Mouse (Mus musculus) MEL (cell line): ENCODE measurements around the gene Cpox.

Experiments
- CHD2 ChIP-seq: IDR thresholded peaks from 2 replicates; pipeline ENCODE4 v1.6.1; 2011; ENCODE audit warnings: low read length, improper control_type of control experiment
- CTCF ChIP-seq, 3 experiments: IDR thresholded peaks in 2 of 3; conservative IDR thresholded peaks in 1 of 3; 2 replicates each; pipeline ENCODE4 v1.5.1; 2011 to 2012; ENCODE audit warnings: low read length in 3 of 3, low read depth in 2 of 3, mild to moderate bottlenecking in 2 of 3, improper control_type of control experiment in 1 of 3, inconsistent platforms in 1 of 3, mixed read lengths in 1 of 3, moderate library complexity in 1 of 3; ENCODE audit not compliant: control insufficient read depth in 1 of 3, insufficient read depth in 1 of 3, poor library complexity in 1 of 3, severe bottlenecking in 1 of 3
- E2F4 ChIP-seq: IDR thresholded peaks from 2 replicates; pipeline ENCODE4 v1.6.1; 2011; ENCODE audit warnings: low read depth, low read length, improper control_type of control experiment, borderline replicate concordance
- MAX ChIP-seq: IDR thresholded peaks from 2 replicates; pipeline ENCODE4 v1.6.1; 2011; ENCODE audit warnings: low read length, improper control_type of control experiment
- POLR2A ChIP-seq, 2 experiments: IDR thresholded peaks; 2 replicates each; pipeline ENCODE4 v1.6.1; 2011 to 2012; ENCODE audit warnings: low read length in 2 of 2, mild to moderate bottlenecking in 2 of 2, control low read depth in 1 of 2, improper control_type of control experiment in 1 of 2, low read depth in 1 of 2, moderate library complexity in 1 of 2; ENCODE audit not compliant: control insufficient read depth in 1 of 2, insufficient read depth in 1 of 2, poor library complexity in 1 of 2
- POLR2AphosphoS5 ChIP-seq: IDR thresholded peaks from 2 replicates; pipeline ENCODE4 v1.6.1; 2012; ENCODE audit warnings: low read depth, borderline replicate concordance, mild to moderate bottlenecking, inconsistent platforms, low read length, moderate library complexity, mixed read lengths
- RAD21 ChIP-seq: IDR thresholded peaks from 2 replicates; pipeline ENCODE4 v1.6.1; 2011; ENCODE audit warnings: mild to moderate bottlenecking, low read depth, low read length, improper control_type of control experiment
- USF1 ChIP-seq: IDR thresholded peaks from 2 replicates; pipeline ENCODE4 v1.6.1; 2014; ENCODE audit warnings: low read depth, mild to moderate bottlenecking, inconsistent platforms, low read length, improper control_type of control experiment, moderate library complexity

GRCm38 (mm10) chr16:58718666-58719120 lies 48.6 kb downstream of the Cpox start, which contains the start of gene Gpr15:
- TF ChIP-seq CHD2 (no peak), POLR2A (IDR thresholded peaks at IDR 0.05; ENCODE audit: control insufficient read depth in 1 of 2, insufficient read depth in 1 of 2, low read depth in 1 of 2, low read length in 2 of 2, poor library complexity in 1 of 2) (no peak), MAX (no peak), E2F4 (no peak), USF1 (no peak), RAD21 (no peak), CTCF (IDR thresholded peaks at IDR 0.05 in 2 of 3, conservative IDR thresholded peaks at IDR 0.05 in 1 of 3; ENCODE audit: control insufficient read depth in 1 of 3, insufficient read depth in 1 of 3, low read depth in 2 of 3, low read length in 3 of 3, poor library complexity in 1 of 3, severe bottlenecking in 1 of 3) (no peak), POLR2AphosphoS5 (no peak)
